Mouse (Mus musculus) MEL (cell line): ENCODE measurements at regions not wholly inside any gene's neighbourhood (a gene's known extent, or its start where the extent isn't known, plus 50 kb on each side); places are given as distances from the start of the nearest gene placed in this dataset.
A peak's percentile ranks its signal among the peaks of the same experiment; 100 is the strongest.

Experiments used
- CHD2 ChIP-seq: IDR thresholded peaks from 2 replicates; pipeline ENCODE4 v1.6.1; 2011; ENCODE audit warnings: low read length, improper control_type of control experiment
- CTCF ChIP-seq, 3 experiments: IDR thresholded peaks in 2 of 3; conservative IDR thresholded peaks in 1 of 3; 2 replicates each; pipeline ENCODE4 v1.5.1; 2011 to 2012; ENCODE audit warnings: low read length in 3 of 3, low read depth in 2 of 3, mild to moderate bottlenecking in 2 of 3, improper control_type of control experiment in 1 of 3, inconsistent platforms in 1 of 3, mixed read lengths in 1 of 3, moderate library complexity in 1 of 3; ENCODE audit not compliant: control insufficient read depth in 1 of 3, insufficient read depth in 1 of 3, poor library complexity in 1 of 3, severe bottlenecking in 1 of 3
- E2F4 ChIP-seq: IDR thresholded peaks from 2 replicates; pipeline ENCODE4 v1.6.1; 2011; ENCODE audit warnings: low read depth, low read length, improper control_type of control experiment, borderline replicate concordance
- GATA1 ChIP-seq: IDR thresholded peaks from 2 replicates; pipeline ENCODE4 v1.6.1; 2011; ENCODE audit warnings: low read depth, low read length, improper control_type of control experiment
- JUND ChIP-seq: IDR thresholded peaks from 2 replicates; pipeline ENCODE4 v1.6.1; 2011; ENCODE audit warnings: low read depth, mild to moderate bottlenecking, improper control_type of control experiment, low read length
- MAX ChIP-seq: IDR thresholded peaks from 2 replicates; pipeline ENCODE4 v1.6.1; 2011; ENCODE audit warnings: low read length, improper control_type of control experiment
- MXI1 ChIP-seq: IDR thresholded peaks from 2 replicates; pipeline ENCODE4 v1.6.1; 2011; ENCODE audit warnings: mild to moderate bottlenecking, low read depth, low read length, improper control_type of control experiment
- POLR2A ChIP-seq, 2 experiments: IDR thresholded peaks; 2 replicates each; pipeline ENCODE4 v1.6.1; 2011 to 2012; ENCODE audit warnings: low read length in 2 of 2, mild to moderate bottlenecking in 2 of 2, control low read depth in 1 of 2, improper control_type of control experiment in 1 of 2, low read depth in 1 of 2, moderate library complexity in 1 of 2; ENCODE audit not compliant: control insufficient read depth in 1 of 2, insufficient read depth in 1 of 2, poor library complexity in 1 of 2
- POLR2AphosphoS2 ChIP-seq: IDR thresholded peaks from 2 replicates; pipeline ENCODE4 v1.6.1; 2011; ENCODE audit warnings: low read length, improper control_type of control experiment
- SMC3 ChIP-seq: IDR thresholded peaks from 2 replicates; pipeline ENCODE4 v1.6.1; 2011; ENCODE audit warnings: low read depth, low read length, improper control_type of control experiment
- TAL1 ChIP-seq: IDR thresholded peaks from 2 replicates; pipeline ENCODE4 v1.6.1; 2012; ENCODE audit warnings: mild to moderate bottlenecking, inconsistent platforms, low read length, moderate library complexity, mixed read lengths
- TCF12 ChIP-seq: IDR thresholded peaks from 2 replicates; pipeline ENCODE4 v1.6.1; 2014; ENCODE audit warnings: low read depth, mild to moderate bottlenecking, inconsistent platforms, low read length, improper control_type of control experiment, moderate library complexity
- UBTF ChIP-seq: IDR thresholded peaks from 2 replicates; pipeline ENCODE4 v1.6.1; 2012; ENCODE audit warnings: low read depth, mild to moderate bottlenecking, inconsistent platforms, low read length, improper control_type of control experiment, moderate library complexity, borderline replicate concordance; ENCODE audit not compliant: insufficient read depth
- ZKSCAN1 ChIP-seq: IDR thresholded peaks from 2 replicates; pipeline ENCODE4 v1.6.1; 2012; ENCODE audit warnings: low read depth, mild to moderate bottlenecking, inconsistent platforms, low read length, improper control_type of control experiment, moderate library complexity

DNA sequence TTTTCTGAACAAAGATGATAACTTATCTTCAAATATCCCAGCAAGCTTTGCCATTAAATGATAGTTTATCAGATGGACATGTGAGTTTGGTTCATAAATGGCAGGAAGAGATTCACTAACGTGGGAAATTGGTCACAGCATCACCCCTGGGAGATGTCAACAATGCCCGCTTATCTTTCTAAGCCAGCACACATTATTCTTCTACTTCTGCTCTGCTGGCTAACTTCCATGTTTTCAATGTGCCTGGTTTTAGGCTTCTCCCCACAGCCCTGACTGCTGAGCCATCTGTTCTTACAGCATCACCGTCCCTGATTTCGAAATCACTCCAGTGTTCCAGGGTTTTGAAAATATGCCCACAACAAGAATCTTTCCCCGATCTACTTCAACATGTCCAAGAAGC, 2175.4 kb downstream of the 9330182O14Rik start:
- no peak for TF ChIP-seq CTCF (IDR thresholded peaks at IDR 0.05 in 2 of 3, conservative IDR thresholded peaks at IDR 0.05 in 1 of 3; ENCODE audit: control insufficient read depth in 1 of 3, insufficient read depth in 1 of 3, low read depth in 2 of 3, low read length in 3 of 3, poor library complexity in 1 of 3, severe bottlenecking in 1 of 3)
- TF ChIP-seq TCF12 = peak; percentile 49; the same call in 1 of the 2 replicates
- TF ChIP-seq SMC3 = 0 out of 2 replicates have a peak, but pooled peaks have one; percentile 3
- no peak for TF ChIP-seq E2F4
- 0 out of 2 replicates have a peak, but pooled peaks have one; percentile 37 for TF ChIP-seq MAX
- no peak for TF ChIP-seq CHD2
- no peak for TF ChIP-seq UBTF
- TF ChIP-seq MXI1 = no peak
- TF ChIP-seq POLR2A (IDR thresholded peaks at IDR 0.05; ENCODE audit: control insufficient read depth in 1 of 2, insufficient read depth in 1 of 2, low read depth in 1 of 2, low read length in 2 of 2, poor library complexity in 1 of 2) = no peak
- no peak for TF ChIP-seq JUND
- no peak for TF ChIP-seq POLR2AphosphoS2
- TF ChIP-seq GATA1 = peak; percentile 69; the same call in 1 of the 2 replicates
- TF ChIP-seq ZKSCAN1 = no peak
- no peak for TF ChIP-seq TAL1
